ENCODE assay signal across 7 mouse cellular contexts in the genomic region with DNA sequence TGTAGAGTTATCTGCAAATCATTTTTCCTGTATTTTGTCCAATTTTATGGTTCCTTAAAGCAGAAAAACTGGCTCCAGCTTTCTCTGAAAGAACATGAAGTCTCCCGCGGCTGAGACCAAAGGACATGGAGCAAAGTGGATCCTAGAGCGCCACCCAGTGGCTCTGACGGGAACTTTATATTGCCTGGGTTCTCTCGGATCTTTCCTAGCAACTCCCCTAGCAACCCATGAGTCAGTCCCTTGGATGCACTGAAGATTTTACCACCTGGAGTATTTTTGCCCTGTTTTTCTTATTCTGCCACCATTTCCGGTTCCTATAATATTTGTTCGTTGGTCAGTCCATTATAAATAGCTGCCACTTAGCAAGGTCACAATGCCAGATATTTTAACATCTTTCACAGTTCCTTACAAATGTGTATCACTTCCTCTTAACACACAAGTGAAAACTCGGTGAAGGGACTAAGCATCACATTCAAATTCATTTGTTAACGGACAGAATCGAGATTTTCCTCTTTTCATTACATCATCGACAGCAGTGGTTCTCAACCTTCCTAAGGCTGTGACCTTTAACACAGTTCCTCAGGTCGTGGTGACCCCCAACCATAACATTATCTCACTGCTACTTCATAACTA. TPM values are rescaled to one million over a fixed set of nuclear protein-coding genes. Genes with fewer than 3 reads are reported as not detected.
DNase-seq lines count a peak whose midpoint lies in the region; ATAC-seq lines count a peak whose summit lies in the region.

No protein-coding gene starts in this region.

- no peak overlapping the region for H3K4me2 ChIP-seq in forebrain, embryonic 15.5 days (replicated peaks)
- no peak overlapping the region for H3K4me2 ChIP-seq in hindbrain, embryonic 16.5 days (ENCODE audit: low read length)
- H3K4me2 ChIP-seq in midbrain, embryonic 11.5 days: no peak overlapping the region

- H3K27me3 ChIP-seq in forebrain, embryonic 15.5 days: peaks cover 7% of the 10 kb centered on the region; the same call in 1 of the 2 replicates
- H3K27me3 ChIP-seq in hindbrain, embryonic 16.5 days (replicated peaks; ENCODE audit: control insufficient read depth, insufficient read depth, low read length): 0 out of 2 replicates have a peak, but pooled peaks cover 2% of the 10 kb centered on the region
- no peaks in the 10 kb centered on the region for H3K27me3 ChIP-seq in midbrain, embryonic 11.5 days (ENCODE audit: control insufficient read depth, insufficient read depth, low read length)

- no peak overlapping the region for H3K4me3 ChIP-seq in forebrain, embryonic 15.5 days
- H3K4me3 ChIP-seq in hindbrain, embryonic 16.5 days (ENCODE audit: low read length): no peak overlapping the region
- H3K4me3 ChIP-seq in midbrain, embryonic 11.5 days (ENCODE audit: low read depth, low read length): no peak overlapping the region

- H3K9me3 ChIP-seq in forebrain, embryonic 15.5 days: no peaks in the 10 kb centered on the region
- no peaks in the 10 kb centered on the region for H3K9me3 ChIP-seq in hindbrain, embryonic 16.5 days (ENCODE audit: control insufficient read depth, low read length)
- no peaks in the 10 kb centered on the region for H3K9me3 ChIP-seq in midbrain, embryonic 11.5 days (ENCODE audit: control insufficient read depth, low read length)

- H3K4me1 ChIP-seq in forebrain, embryonic 15.5 days: peaks cover 12% of the 10 kb centered on the region; the same call in 1 of the 2 replicates
- H3K4me1 ChIP-seq in hindbrain, embryonic 16.5 days (ENCODE audit: control insufficient read depth, insufficient read depth, low read depth, low read length): no peaks in the 10 kb centered on the region
- H3K4me1 ChIP-seq in midbrain, embryonic 11.5 days (ENCODE audit: control insufficient read depth, insufficient read depth, low read length): no peaks in the 10 kb centered on the region

- WGBS in forebrain, embryonic 15.5 days: 24% methylated on average over 12 of the region's 12 CpGs
- 21% methylated on average over 12 of the region's 12 CpGs for WGBS in hindbrain, embryonic 16.5 days
- WGBS in midbrain, embryonic 11.5 days: 20% methylated on average over 12 of the region's 12 CpGs

- H3K27ac ChIP-seq in forebrain, embryonic 15.5 days (replicated peaks): no peak overlapping the region
- no peak overlapping the region for H3K27ac ChIP-seq in hindbrain, embryonic 16.5 days (ENCODE audit: low read depth, low read length)
- H3K27ac ChIP-seq in midbrain, embryonic 11.5 days (ENCODE audit: low read depth, low read length): no peak overlapping the region

- H3K36me3 ChIP-seq in forebrain, embryonic 15.5 days: 0 out of 2 replicates have a peak, but pooled peaks cover 7% of the 10 kb centered on the region
- H3K36me3 ChIP-seq in hindbrain, embryonic 16.5 days (ENCODE audit: control insufficient read depth, insufficient read depth, low read length): peaks cover 3% of the 10 kb centered on the region; the same call in 1 of the 2 replicates
- no peaks in the 10 kb centered on the region for H3K36me3 ChIP-seq in midbrain, embryonic 11.5 days (ENCODE audit: control insufficient read depth, insufficient read depth, low read length)

- 0 out of 2 replicates have a peak, but pooled peaks have one; percentile 53 for ATAC-seq in forebrain, embryonic 15.5 days (replicated peaks)
- peak; percentile 70; the same call in 1 of the 2 replicates for ATAC-seq in hindbrain, embryonic 16.5 days
- ATAC-seq in midbrain, embryonic 11.5 days (ENCODE audit: low FRiP score): peak; percentile 66; the same call in 1 of the 2 replicates

- no peak overlapping the region for H3K9ac ChIP-seq in forebrain, embryonic 15.5 days (replicated peaks)
- no peak overlapping the region for H3K9ac ChIP-seq in hindbrain, embryonic 16.5 days (ENCODE audit: low read depth, low read length)
- no peak overlapping the region for H3K9ac ChIP-seq in midbrain, embryonic 11.5 days (ENCODE audit: low read length)

- DNase-seq in MN1 (ENCODE audit: low spot score): peak; percentile 94
- peak; percentile 88 for DNase-seq in c-Kit-positive CD71-negative TER-119-negative erythroid progenitor cells, embryonic 14.5 days (ENCODE audit: low read depth)
- peak; percentile 93 to 94 for DNase-seq in left cerebral cortex, adult 18-20 months (ENCODE audit: low spot score in 2 of 2)
- peak; percentile 99 for DNase-seq in midbrain, embryonic 11.5 days (ENCODE audit: low spot score, missing footprints)
- DNase-seq in skeletal muscle tissue, adult 2 months (ENCODE audit: low read depth, low spot score): peak; percentile 74

RNA-seq across cellular contexts. Expression of a gene that starts 12.2 kb away (rescaled TPM):
- polyA plus RNA-seq in forebrain, embryonic 15.5 days (2015; fragmentation: Nextera tagmentation; extraction: Ambion mirVana): 26.4 and 29.5 TPM in 2 replicates
- 43.8 and 43.9 TPM in 2 replicates for polyA plus RNA-seq in hindbrain, embryonic 16.5 days (2015; fragmentation: Nextera tagmentation; extraction: Ambion mirVana)
- 10 to 100 TPM; 25.9 to 26.8 TPM for total RNA-seq in left cerebral cortex, adult 18-20 months (2021)
- 33.4 and 36.5 TPM in 2 replicates for polyA plus RNA-seq in midbrain, embryonic 11.5 days (2014; fragmentation: Nextera tagmentation; extraction: Ambion mirVana)

RNA-seq across cellular contexts. Expression of a gene that starts 29.4 kb away (rescaled TPM):
- 68.1 and 69.0 TPM in 2 replicates for polyA plus RNA-seq in forebrain, embryonic 15.5 days (2015; fragmentation: Nextera tagmentation; extraction: Ambion mirVana)
- 72.7 and 85.8 TPM in 2 replicates for polyA plus RNA-seq in hindbrain, embryonic 16.5 days (2015; fragmentation: Nextera tagmentation; extraction: Ambion mirVana)
- total RNA-seq in left cerebral cortex, adult 18-20 months (2021): 10 to 100 TPM; 46.0 to 51.6 TPM
- polyA plus RNA-seq in midbrain, embryonic 11.5 days (2014; fragmentation: Nextera tagmentation; extraction: Ambion mirVana): 94.2 and 105 TPM in 2 replicates

RNA-seq across cellular contexts. Expression of a gene that starts 52.5 kb away (rescaled TPM):
- 64.7 and 68.2 TPM in 2 replicates for polyA plus RNA-seq in forebrain, embryonic 15.5 days (2015; fragmentation: Nextera tagmentation; extraction: Ambion mirVana)
- 43.0 and 45.2 TPM in 2 replicates for polyA plus RNA-seq in hindbrain, embryonic 16.5 days (2015; fragmentation: Nextera tagmentation; extraction: Ambion mirVana)
- 10 to 100 TPM; 29.2 to 39.2 TPM for total RNA-seq in left cerebral cortex, adult 18-20 months (2021)
- polyA plus RNA-seq in midbrain, embryonic 11.5 days (2014; fragmentation: Nextera tagmentation; extraction: Ambion mirVana): 110 and 113 TPM in 2 replicates

RNA-seq across cellular contexts. Expression of a gene that starts 56.1 kb away (rescaled TPM):
- 95.3 and 98.6 TPM in 2 replicates for polyA plus RNA-seq in forebrain, embryonic 15.5 days (2015; fragmentation: Nextera tagmentation; extraction: Ambion mirVana)
- polyA plus RNA-seq in hindbrain, embryonic 16.5 days (2015; fragmentation: Nextera tagmentation; extraction: Ambion mirVana): 202 and 237 TPM in 2 replicates
- 100 to 1,000 TPM; 109 to 113 TPM for total RNA-seq in left cerebral cortex, adult 18-20 months (2021)
- 58.9 and 60.8 TPM in 2 replicates for polyA plus RNA-seq in midbrain, embryonic 11.5 days (2014; fragmentation: Nextera tagmentation; extraction: Ambion mirVana)
